Mouse (Mus musculus) hindbrain, embryonic 15.5 days (tissue): ENCODE measurements around the gene Nol3. TPM values are rescaled to one million over a fixed set of nuclear protein-coding genes. Genes with fewer than 3 reads are reported as not detected.
A peak's percentile ranks its signal among the peaks of the same experiment; 100 is the strongest.

Source experiments
- ATAC-seq: fragments of 200-750 bp; cut with Nextera tagmentation; 2 replicates; pipeline ENCODE4 v1.8.0; 2017; ENCODE audit warnings: low read depth, moderate number of reproducible peaks, moderate TSS enrichment; ENCODE audit not compliant: low FRiP score
- H3K27ac ChIP-seq: fragments of 300-500 bp; sonication (generic); replicated peaks from 2 replicates; pipeline ENCODE4 v1.5.1; 2015; ENCODE audit warnings: mild to moderate bottlenecking, inconsistent platforms
- H3K27me3 ChIP-seq: fragments of 300-500 bp; sonication (generic); 2 replicates; pipeline ENCODE4 v1.6.1; 2015; ENCODE audit warnings: control low read depth, inconsistent platforms
- H3K36me3 ChIP-seq: fragments of 300-500 bp; sonication (generic); 2 replicates; pipeline ENCODE4 v1.6.1; 2015; ENCODE audit warnings: control low read depth, inconsistent platforms
- H3K4me1 ChIP-seq: fragments of 300-500 bp; sonication (generic); replicated peaks from 2 replicates; pipeline ENCODE4 v1.6.1; 2015; ENCODE audit warnings: control low read depth, inconsistent platforms
- H3K4me2 ChIP-seq: fragments of 300-500 bp; sonication (generic); 2 replicates; pipeline ENCODE4 v1.6.1; 2015; ENCODE audit warnings: moderate library complexity, mild to moderate bottlenecking, inconsistent platforms
- H3K4me3 ChIP-seq: fragments of 300-500 bp; sonication (generic); 2 replicates; pipeline ENCODE4 v1.5.1; 2015; ENCODE audit warnings: mild to moderate bottlenecking, inconsistent platforms
- H3K9ac ChIP-seq: fragments of 300-500 bp; sonication (generic); 2 replicates; pipeline ENCODE4 v1.6.1; 2015; ENCODE audit warnings: inconsistent platforms
- H3K9me3 ChIP-seq: fragments of 300-500 bp; sonication (generic); 2 replicates; pipeline ENCODE4 v1.6.1; 2016; ENCODE audit warnings: control low read depth, inconsistent platforms
- WGBS: fragments of 180-500 bp; shearing (Covaris S2); methylation state at CpG from one replicate; pipeline ENCODE4 v1.1.7; 2015; 5-methylcytosine and 5-hydroxymethylcytosine counted together
- polyA plus RNA-seq: library from polyadenylated mRNA; unstranded; fragments of >200 nt; fragmentation: Nextera tagmentation; extraction: Ambion mirVana; gene quantifications from 2 replicates; pipeline ENCODE4 v1.2.1, GENCODE M21; 2015

Nol3 gene
- polyA plus RNA-seq, 1 experiment from 2014 or later: 5.7 TPM

GRCm38 (mm10) chr8:105254152-105254965, 21.6 kb upstream of the Nol3 start:
- peak; percentile 75 for ATAC-seq
- under 1% methylated on average over 68 of the region's 74 CpGs for WGBS
- Histone ChIP-seq H3K27ac (peak overlapping the region; percentile 63), H3K4me2 (peak overlapping the region; percentile 98), H3K36me3 (peaks cover 19% of the 10 kb centered on the region), H3K9ac (peak overlapping the region; percentile 60), H3K4me1 (peaks cover 27% of the 10 kb centered on the region), H3K4me3 (peak overlapping the region; percentile 54), H3K9me3 (no peaks in the 10 kb centered on the region), H3K27me3 (peaks cover 41% of the 10 kb centered on the region)

DNA sequence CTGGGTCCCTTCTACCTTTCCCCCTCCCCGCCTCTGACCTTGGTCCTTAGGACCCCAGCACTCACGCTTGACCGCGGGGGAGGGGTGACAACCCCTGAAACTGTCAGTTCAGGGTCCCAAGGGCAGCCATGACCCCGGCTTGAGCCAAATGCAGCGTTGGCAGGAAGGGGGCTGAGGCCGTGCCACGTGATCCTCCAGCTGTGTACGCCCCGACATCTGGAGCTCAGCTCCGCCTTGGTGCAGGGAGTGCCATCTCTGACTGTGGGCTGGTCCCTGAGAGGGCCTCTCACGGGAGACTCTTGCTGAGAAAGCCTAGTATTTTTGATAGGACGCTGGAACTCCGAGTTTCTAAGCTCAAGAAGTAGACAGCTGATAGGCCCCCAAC, 21.0 kb upstream of the Nol3 start, which contains the start of gene B3gnt9:
TSS of gene B3gnt9 (minus strand) at position 188 of the 385 bp plus-strand sequence.
- H3K4me3 ChIP-seq: peak within 1 kb of the TSS; percentile 54
- 6% methylated on average over 14 of the region's 14 CpGs for WGBS
- H3K27ac ChIP-seq: peak within 1 kb of the TSS; percentile 63
- no peaks in the 10 kb centered on the region for H3K9me3 ChIP-seq
- H3K4me2 ChIP-seq: peak within 1 kb of the TSS; percentile 98
- peak; percentile 31; the same call in 1 of the 2 replicates for ATAC-seq
- peaks cover 33% of the 10 kb centered on the region for H3K4me1 ChIP-seq
- peak within 1 kb of the TSS; percentile 60 for H3K9ac ChIP-seq
- H3K27me3 ChIP-seq: peaks cover 47% of the 10 kb centered on the region
- H3K36me3 ChIP-seq: peaks cover 13% of the 10 kb centered on the region

- 74% methylated on average over 7 of the region's 7 CpGs for WGBS
- no peaks in the 10 kb centered on the region for H3K9me3 ChIP-seq
- H3K4me3 ChIP-seq: no peak overlapping the region
- H3K4me1 ChIP-seq: peaks cover 36% of the 10 kb centered on the region
- ATAC-seq: no peak
- H3K4me2 ChIP-seq: no peak overlapping the region
- H3K9ac ChIP-seq: no peak overlapping the region
- H3K27me3 ChIP-seq: peaks cover 69% of the 10 kb centered on the region
- H3K27ac ChIP-seq: no peak overlapping the region
- no peaks in the 10 kb centered on the region for H3K36me3 ChIP-seq
These were observed 18.4 kb upstream of the Nol3 start for GRCm38 (mm10) chr8:105257318-105258114.

GRCm38 (mm10) chr8:105258911-105259720, 16.8 kb upstream of the Nol3 start:
- Histone ChIP-seq H3K9me3 (no peaks in the 10 kb centered on the region), H3K36me3 (no peaks in the 10 kb centered on the region), H3K4me3 (peak overlapping the region; percentile 38), H3K9ac (peak overlapping the region; percentile 27; the same call in 1 of the 2 replicates), H3K4me1 (peaks cover 31% of the 10 kb centered on the region), H3K4me2 (peak overlapping the region; percentile 84), H3K27ac (no peak overlapping the region), H3K27me3 (peaks cover 82% of the 10 kb centered on the region)
- ATAC-seq: peak; percentile 43; the same call in 1 of the 2 replicates
- under 1% methylated on average over 55 of the region's 55 CpGs for WGBS

- peaks cover 86% of the 10 kb centered on the region for H3K27me3 ChIP-seq
- peak overlapping the region; percentile 38 for H3K4me3 ChIP-seq
- peak overlapping the region; percentile 84 for H3K4me2 ChIP-seq
- H3K4me1 ChIP-seq: peaks cover 32% of the 10 kb centered on the region
- H3K27ac ChIP-seq: no peak overlapping the region
- H3K9me3 ChIP-seq: no peaks in the 10 kb centered on the region
- WGBS: 4% methylated on average over 30 of the region's 30 CpGs
- no peaks in the 10 kb centered on the region for H3K36me3 ChIP-seq
- ATAC-seq: peak; percentile 59
- H3K9ac ChIP-seq: peak overlapping the region; percentile 27; the same call in 1 of the 2 replicates
These were observed 16.1 kb upstream of the Nol3 start for GRCm38 (mm10) chr8:105259721-105260320.

- no peak for ATAC-seq
- Histone ChIP-seq H3K9ac (no peak overlapping the region), H3K36me3 (no peaks in the 10 kb centered on the region), H3K27me3 (peaks cover 86% of the 10 kb centered on the region), H3K4me2 (no peak overlapping the region), H3K27ac (no peak overlapping the region), H3K9me3 (no peaks in the 10 kb centered on the region), H3K4me3 (no peak overlapping the region), H3K4me1 (peaks cover 30% of the 10 kb centered on the region)
- WGBS: 66% methylated on average over 7 of the region's 7 CpGs
These were observed 15.4 kb upstream of the Nol3 start for GRCm38 (mm10) chr8:105260371-105261099.

DNA sequence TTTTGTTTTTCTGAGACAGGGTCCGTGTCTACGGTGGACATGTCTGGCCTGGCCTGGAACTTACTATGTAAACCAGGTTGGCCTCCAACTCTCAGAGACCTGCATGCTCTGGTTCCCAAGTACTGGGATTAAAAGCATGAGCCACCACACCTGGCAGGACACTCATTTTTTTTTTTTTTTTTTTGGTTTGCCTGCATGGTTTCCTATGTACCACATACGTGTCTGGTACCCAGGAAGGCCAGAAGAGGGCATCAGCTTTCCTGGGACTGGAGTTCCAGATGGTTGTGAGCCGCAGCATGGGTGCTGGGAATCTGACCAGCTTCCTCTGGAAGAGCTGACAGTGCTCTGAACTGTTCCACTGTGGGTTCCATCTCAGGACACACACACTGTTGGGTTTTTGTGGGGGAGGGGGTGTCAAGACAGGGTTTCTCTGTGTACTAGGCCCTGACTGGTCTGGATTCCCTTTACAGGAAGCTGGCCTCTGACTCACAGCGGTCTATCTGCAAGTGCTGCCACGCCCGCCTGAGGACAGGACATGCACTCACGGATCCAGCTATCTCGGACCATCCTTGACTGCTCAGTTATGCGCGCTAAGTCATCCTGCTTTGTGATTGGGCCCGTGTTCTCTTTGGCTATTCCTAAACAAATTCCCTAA, 14.5 kb upstream of the Nol3 start:
- 88% methylated on average over 12 of the region's 12 CpGs for WGBS

GRCm38 (mm10) chr8:105263244-105263912, 12.6 kb upstream of the Nol3 start:
- H3K9ac ChIP-seq: no peak overlapping the region
- ATAC-seq: no peak
- H3K4me1 ChIP-seq: peaks cover 36% of the 10 kb centered on the region
- H3K27ac ChIP-seq: no peak overlapping the region
- no peaks in the 10 kb centered on the region for H3K9me3 ChIP-seq
- WGBS: 42% methylated on average over 16 of the region's 16 CpGs
- H3K36me3 ChIP-seq: no peaks in the 10 kb centered on the region
- peak overlapping the region; percentile 94 for H3K4me2 ChIP-seq
- H3K27me3 ChIP-seq: peaks cover 87% of the 10 kb centered on the region
- no peak overlapping the region for H3K4me3 ChIP-seq

More for the DNA sequence above, 14.5 kb upstream of the Nol3 start:
- Histone ChIP-seq H3K4me1 (peaks cover 30% of the 10 kb centered on the region), H3K27ac (no peak overlapping the region), H3K9me3 (no peaks in the 10 kb centered on the region), H3K9ac (no peak overlapping the region), H3K27me3 (peaks cover 86% of the 10 kb centered on the region), H3K4me3 (no peak overlapping the region), H3K4me2 (no peak overlapping the region), H3K36me3 (no peaks in the 10 kb centered on the region)
- ATAC-seq: no peak

DNA sequence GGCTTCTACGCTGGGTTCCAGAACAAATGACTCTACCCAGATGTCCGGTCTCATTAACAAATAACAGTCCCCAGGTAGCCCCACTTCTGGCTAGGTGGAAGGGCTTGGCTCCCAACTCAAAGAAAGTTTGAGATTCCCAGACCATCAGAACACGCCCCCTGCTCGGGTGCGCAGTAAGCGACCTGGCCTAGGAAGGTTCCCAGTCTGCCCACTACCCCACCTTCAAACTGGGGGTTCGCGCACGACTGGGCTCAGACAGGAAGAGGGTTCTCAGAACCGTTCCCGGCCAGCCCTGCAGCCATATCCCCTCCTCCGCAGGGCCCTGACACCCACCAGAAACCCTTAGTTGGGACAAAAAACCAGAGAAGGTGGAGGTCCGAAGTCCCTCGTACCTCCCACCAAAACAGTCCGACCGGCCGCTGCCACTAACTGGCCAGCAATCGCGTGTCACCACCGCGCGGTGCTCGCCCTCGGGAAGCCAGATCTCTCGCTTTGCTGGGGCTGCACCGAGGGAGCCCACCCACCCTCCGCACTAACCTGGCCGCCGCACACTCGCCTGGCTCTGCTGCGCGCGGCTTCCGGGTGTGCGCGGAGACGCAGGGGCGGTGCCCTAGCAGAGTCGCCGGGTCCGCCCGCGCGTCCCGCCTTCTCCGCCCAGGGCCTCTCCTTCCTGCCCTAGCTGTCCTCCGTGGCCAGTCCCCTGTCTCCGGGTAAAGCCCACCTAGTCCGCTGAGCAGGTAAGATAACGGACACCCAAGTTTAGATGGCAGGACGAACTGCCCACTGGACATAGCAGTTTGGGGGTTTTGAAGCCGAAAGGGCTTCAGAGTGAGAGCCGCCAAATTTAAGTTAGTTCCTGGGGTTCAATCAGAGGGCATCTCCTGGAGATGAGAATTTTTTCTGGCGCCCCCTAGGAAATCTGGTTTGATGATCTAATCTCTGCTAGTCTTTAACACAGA, 11.6 kb upstream of the Nol3 start, which contains the start of the genes Tradd and Fbxl8:
TSS of gene Tradd (minus strand) at position 586 of the 959 bp plus-strand sequence.
TSS of gene Fbxl8 (plus strand) at position 625 of the 959 bp plus-strand sequence.
- H3K27me3 ChIP-seq: peaks cover 80% of the 10 kb centered on the region
- ATAC-seq: no peak
- no peak within 1 kb of the TSS for H3K27ac ChIP-seq
- peak within 1 kb of the TSS; percentile 55 for H3K9ac ChIP-seq
- peaks cover 35% of the 10 kb centered on the region for H3K4me1 ChIP-seq
- H3K4me3 ChIP-seq: peak within 1 kb of the TSS; percentile 59
- 1% methylated on average over 54 of the region's 54 CpGs for WGBS
- H3K4me2 ChIP-seq: peak within 1 kb of the TSS; percentile 94
- H3K36me3 ChIP-seq: no peaks in the 10 kb centered on the region
- no peaks in the 10 kb centered on the region for H3K9me3 ChIP-seq
